Mouse (Mus musculus) gastrocnemius, adult 2 months (tissue): ENCODE data around the gene Fam135a. TPM values are rescaled to one million over a fixed set of nuclear protein-coding genes. Genes with fewer than 3 reads are reported as not detected.
A peak's percentile ranks its signal among the peaks of the same experiment; 100 is the strongest.
"Not testable (repeated sequence)": the region's sequence is repeated elsewhere in the genome, so short reads cannot be mapped to it uniquely, and the experiment has no call there.

Experiments used
- DNase-seq: peaks from one replicate; pipeline ENCODE4 v3.0.0; 2022
- H3K27ac ChIP-seq: fragments of 200-600 bp; 2 replicates; pipeline ENCODE4 v1.8.1; 2022; ENCODE audit warnings: mild to moderate bottlenecking
- H3K4me3 ChIP-seq: fragments of 200-600 bp; 2 replicates; pipeline ENCODE4 v1.8.1; 2022; ENCODE audit warnings: mild to moderate bottlenecking, moderate library complexity
- CTCF ChIP-seq: fragments of 200-600 bp; IDR thresholded peaks from 2 replicates; pipeline ENCODE4 v1.8.1; 2022; ENCODE audit warnings: antibody characterized with exemption, mild to moderate bottlenecking, moderate library complexity
- intact Hi-C: fragments of 180-260 bp; cut with DNase I; formaldehyde crosslinking; loops from one replicate; pipeline ENCODE4 v1.15.1; 2025
- total RNA-seq, 2 experiments: library from RNA; stranded (reverse); gene quantifications; 2 replicates each; pipeline ENCODE4 v1.2.3; 2021

Gene Fam135a
- total RNA-seq, 2 experiments from 2014 or later = 18.4 to 19.9 TPM

DNA sequence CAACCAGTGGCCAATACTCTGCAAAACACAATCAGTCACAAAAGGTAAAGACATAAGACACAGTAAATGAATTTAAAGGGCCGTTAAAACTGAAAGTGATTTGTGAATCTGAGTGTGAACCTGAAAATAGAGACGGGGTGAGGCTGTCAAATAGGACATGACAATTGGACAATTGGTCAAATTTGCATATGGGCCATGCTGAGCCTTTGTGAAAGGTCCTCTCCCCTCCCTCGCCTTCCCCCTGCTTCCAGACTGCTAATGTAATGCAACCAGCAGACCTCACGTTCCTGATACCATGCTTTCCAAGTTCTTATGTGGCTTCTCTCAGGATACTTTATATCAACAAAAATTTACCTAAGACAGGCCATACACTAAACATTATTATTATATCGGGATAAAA is 57.1 kb downstream of the Fam135a start:
- H3K27ac ChIP-seq = no peak overlapping the region
- no peak overlapping the region for H3K4me3 ChIP-seq
- intact Hi-C loops = no loop called here
- TF ChIP-seq CTCF = no peak
- DNase-seq = no peak

- H3K4me3 ChIP-seq = no peak overlapping the region
- no peak overlapping the region for H3K27ac ChIP-seq
- intact Hi-C loops = loop anchor here (5.0 kb wide), 1 partner anchor 207 kb away; no protein-coding TSS in a partner anchor
- no peak for DNase-seq
- peak; percentile 46 for TF ChIP-seq CTCF
Measured at GRCm38 (mm10) chr1:24033759-24034423, 66.2 kb downstream of the Fam135a start.

GRCm38 (mm10) chr1:24010821-24011220 is 89.3 kb downstream of the Fam135a start:
- intact Hi-C loops = no loop called here
- TF ChIP-seq CTCF = no peak
- no peak overlapping the region for H3K27ac ChIP-seq
- H3K4me3 ChIP-seq = no peak overlapping the region
- DNase-seq = no peak

DNA sequence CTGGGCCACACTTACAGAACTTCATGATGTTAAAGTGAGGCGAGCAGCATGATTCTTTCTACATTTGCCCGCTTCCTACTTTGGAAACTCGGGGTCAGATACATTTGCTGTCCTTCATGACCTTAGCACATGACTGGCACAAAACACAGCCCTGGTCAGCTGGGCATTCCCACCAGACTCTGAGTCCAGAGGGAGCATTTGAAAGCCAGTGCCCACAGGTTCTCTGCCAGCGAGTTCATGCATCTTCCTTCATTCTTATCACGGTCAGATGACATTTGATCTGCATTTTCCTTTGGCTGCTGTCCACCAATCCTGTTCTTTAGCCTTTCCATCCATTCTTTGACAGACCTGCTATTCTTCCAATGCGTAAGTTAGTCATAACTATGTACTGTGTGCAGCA is 90.1 kb downstream of the Fam135a start:
- TF ChIP-seq CTCF = no peak
- no peak for DNase-seq
- no peak overlapping the region for H3K4me3 ChIP-seq
- H3K27ac ChIP-seq = no peak overlapping the region
- intact Hi-C loops = no loop called here

- Histone ChIP-seq H3K27ac (no peak overlapping the region), H3K4me3 (no peak overlapping the region)
- no peak for TF ChIP-seq CTCF
- no peak for DNase-seq
- intact Hi-C loops = loop anchor here (5.0 kb wide), 2 partner anchors 85 to 100 kb away; partner anchors contain the start of gene Smap1
Measured at GRCm38 (mm10) chr1:24007621-24008020, 92.5 kb downstream of the Fam135a start.

GRCm38 (mm10) chr1:24005070-24005804 is 94.9 kb downstream of the Fam135a start, which contains the start of gene Sdhaf4:
TSS of gene Sdhaf4 (minus strand) at chr1:24005656.
- intact Hi-C loops = loop anchor here (5.0 kb wide), 2 partner anchors 83 to 98 kb away; partner anchors contain the start of gene Smap1

GRCm38 (mm10) chr1:23999318-23999717 is 100.8 kb downstream of the Fam135a start:
- H3K4me3 ChIP-seq = no peak overlapping the region
- intact Hi-C loops = no loop called here
- DNase-seq = no peak
- no peak for TF ChIP-seq CTCF
- H3K27ac ChIP-seq = no peak overlapping the region

More at GRCm38 (mm10) chr1:24005070-24005804, 94.9 kb downstream of the Fam135a start, which contains the start of gene Sdhaf4:
- peak within 1 kb of the TSS; percentile 76 for H3K4me3 ChIP-seq
- H3K27ac ChIP-seq = peak within 1 kb of the TSS; percentile 97
- peak; percentile 95 for DNase-seq
- no peak for TF ChIP-seq CTCF

DNA sequence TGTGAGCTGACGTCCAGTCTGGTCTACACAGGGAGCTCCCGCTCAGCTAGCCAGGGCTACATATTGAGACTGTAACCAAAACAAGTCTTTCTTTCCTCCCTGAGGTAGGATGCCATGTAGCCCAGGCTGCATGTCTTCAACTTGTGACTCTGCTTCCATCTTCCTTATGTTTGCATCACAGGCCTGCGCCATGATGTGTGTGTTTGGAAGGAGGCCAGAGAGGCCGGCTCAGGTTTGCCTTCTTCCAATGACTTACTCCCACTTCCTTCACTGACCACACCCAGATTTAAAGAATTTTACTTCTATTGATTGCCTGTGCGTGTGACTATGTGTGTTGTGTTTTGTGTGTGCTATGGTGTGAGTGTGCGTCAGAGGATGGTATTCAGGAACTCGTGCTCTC is 101.3 kb downstream of the Fam135a start:
- no peak for DNase-seq
- H3K4me3 ChIP-seq = no peak overlapping the region
- TF ChIP-seq CTCF = no peak
- no peak overlapping the region for H3K27ac ChIP-seq
- intact Hi-C loops = no loop called here

GRCm38 (mm10) chr1:23998120-23998810 is 101.9 kb downstream of the Fam135a start:
- Histone ChIP-seq H3K4me3 (no peak overlapping the region), H3K27ac (no peak overlapping the region)
- no peak for DNase-seq
- intact Hi-C loops = no loop called here
- TF ChIP-seq CTCF = no peak

GRCm38 (mm10) chr1:23997493-23997892 is 102.6 kb downstream of the Fam135a start:
- intact Hi-C loops = no loop called here
- H3K27ac ChIP-seq = no peak overlapping the region
- no peak for DNase-seq
- no peak for TF ChIP-seq CTCF
- H3K4me3 ChIP-seq = no peak overlapping the region

DNA sequence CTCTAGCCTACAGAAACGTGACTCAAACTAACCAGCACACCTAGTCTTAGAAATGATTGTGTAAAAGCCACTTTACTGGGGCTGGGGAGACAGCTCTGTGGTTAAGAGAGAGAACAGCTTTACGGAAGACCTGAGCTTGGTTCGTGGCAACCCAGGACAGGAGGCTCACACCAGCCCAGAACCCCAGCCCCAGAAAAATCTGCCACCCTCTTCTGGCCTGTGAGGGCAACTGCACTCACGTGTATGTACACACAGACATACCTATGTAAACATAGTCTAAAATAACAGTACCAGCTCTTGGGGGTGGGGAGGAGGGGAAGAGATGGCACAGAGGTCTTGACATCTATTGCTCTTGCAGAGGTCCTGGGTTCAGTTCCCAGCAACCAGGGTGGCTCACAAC is 104.7 kb downstream of the Fam135a start:
- TF ChIP-seq CTCF = no peak
- intact Hi-C loops = no loop called here
- DNase-seq = no peak
- no peak overlapping the region for H3K4me3 ChIP-seq
- H3K27ac ChIP-seq = no peak overlapping the region

DNA sequence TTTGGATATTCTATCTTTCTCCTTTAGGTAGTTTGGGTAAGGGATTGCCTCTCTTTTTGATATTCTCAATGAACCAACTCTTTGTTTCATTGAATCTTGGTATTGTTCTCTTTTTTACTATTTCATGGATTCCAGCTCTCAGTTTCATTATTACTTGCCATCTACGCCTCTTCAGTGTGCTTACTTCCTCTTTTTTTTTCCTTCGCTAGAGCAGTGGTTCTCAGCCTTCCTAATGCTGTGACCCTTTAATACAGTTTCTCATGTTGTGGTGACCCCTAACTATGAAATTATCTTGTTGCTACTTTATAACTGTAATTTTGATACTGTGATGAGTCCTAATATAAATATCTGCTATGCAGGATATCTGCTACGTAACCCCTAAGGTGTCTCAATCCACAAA is 117.0 kb downstream of the Fam135a start:
- Histone ChIP-seq H3K4me3 (no peak overlapping the region), H3K27ac (no peak overlapping the region)
- no peak for DNase-seq
- intact Hi-C loops = no loop called here
- no peak for TF ChIP-seq CTCF

DNA sequence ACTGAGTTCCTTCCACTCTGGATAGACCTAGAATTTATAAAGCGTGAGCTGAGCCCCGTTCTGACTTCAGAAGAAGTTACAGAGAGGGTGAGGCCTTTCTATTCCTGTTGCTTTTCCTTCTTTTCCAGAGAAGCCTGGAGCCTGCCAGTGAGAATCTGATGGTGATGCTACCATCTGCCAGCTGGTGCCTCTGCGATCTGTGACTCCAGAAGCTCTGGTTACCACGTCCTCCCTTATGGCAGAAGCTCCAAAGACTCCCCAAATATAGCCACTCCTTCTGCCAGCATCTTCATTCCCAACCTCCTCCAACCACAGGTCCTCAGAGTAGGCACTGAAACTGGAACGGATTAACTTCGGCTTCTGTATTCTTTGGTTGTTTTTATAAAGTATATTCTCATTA is 121.9 kb downstream of the Fam135a start:
- no peak for TF ChIP-seq CTCF
- H3K27ac ChIP-seq = no peak overlapping the region
- no peak overlapping the region for H3K4me3 ChIP-seq
- DNase-seq = no peak
- intact Hi-C loops = no loop called here

- intact Hi-C loops, H3K27ac ChIP-seq, DNase-seq, H3K4me3 ChIP-seq: not testable (repeated sequence)
Measured at GRCm38 (mm10) chr1:23971159-23971558, 129.0 kb downstream of the Fam135a start.
